Mouse (Mus musculus): ENCODE data around the gene Ednra.

Ednra gene

GRCm38 (mm10) chr8:77755441-77755840, 31.2 kb upstream of the Ednra start:
- H3K4me3 ChIP-seq (replicated peaks; ENCODE audit: low read length): no peak overlapping the region
- H3K4me1 ChIP-seq (replicated peaks; ENCODE audit: low read depth, low read length): no peaks in the 10 kb centered on the region
- H3K27me3 ChIP-seq (ENCODE audit: insufficient read depth, low read length): no peaks in the 10 kb centered on the region
- TF ChIP-seq POU5F1 (IDR thresholded peaks at IDR 0.05; ENCODE audit: borderline replicate concordance, low read length): no peak
- TF ChIP-seq NANOG (IDR thresholded peaks at IDR 0.05; ENCODE audit: borderline replicate concordance, low read length): no peak
- TF ChIP-seq CTCF (conservative IDR thresholded peaks at IDR 0.05; ENCODE audit: low read length): no peak
- no peaks in the 10 kb centered on the region for H3K36me3 ChIP-seq (ENCODE audit: insufficient read depth, low read length)
- no peaks in the 10 kb centered on the region for H3K9me3 ChIP-seq (ENCODE audit: low read length)

GRCm38 (mm10) chr8:77753796-77754195, 29.5 kb upstream of the Ednra start:
- TF ChIP-seq CTCF (conservative IDR thresholded peaks at IDR 0.05; ENCODE audit: low read length): no peak
- TF ChIP-seq NANOG (IDR thresholded peaks at IDR 0.05; ENCODE audit: borderline replicate concordance, low read length): no peak
- no peak for TF ChIP-seq POU5F1 (IDR thresholded peaks at IDR 0.05; ENCODE audit: borderline replicate concordance, low read length)
- no peaks in the 10 kb centered on the region for H3K36me3 ChIP-seq (ENCODE audit: insufficient read depth, low read length)
- no peaks in the 10 kb centered on the region for H3K9me3 ChIP-seq (ENCODE audit: low read length)
- H3K4me3 ChIP-seq (replicated peaks; ENCODE audit: low read length): no peak overlapping the region
- H3K4me1 ChIP-seq (replicated peaks; ENCODE audit: low read depth, low read length): no peaks in the 10 kb centered on the region
- no peaks in the 10 kb centered on the region for H3K27me3 ChIP-seq (ENCODE audit: insufficient read depth, low read length)

- H3K4me1 ChIP-seq (replicated peaks; ENCODE audit: low read depth, low read length): no peaks in the 10 kb centered on the region
- H3K9me3 ChIP-seq (ENCODE audit: low read length): no peaks in the 10 kb centered on the region
- H3K4me3 ChIP-seq (replicated peaks; ENCODE audit: low read length): no peak overlapping the region
- H3K36me3 ChIP-seq (ENCODE audit: insufficient read depth, low read length): no peaks in the 10 kb centered on the region
- no peaks in the 10 kb centered on the region for H3K27me3 ChIP-seq (ENCODE audit: insufficient read depth, low read length)
- TF ChIP-seq CTCF (conservative IDR thresholded peaks at IDR 0.05; ENCODE audit: low read length) (no peak), POU5F1 (IDR thresholded peaks at IDR 0.05; ENCODE audit: borderline replicate concordance, low read length) (no peak), NANOG (IDR thresholded peaks at IDR 0.05; ENCODE audit: borderline replicate concordance, low read length) (no peak)
Measured at GRCm38 (mm10) chr8:77752041-77752440, 27.8 kb upstream of the Ednra start.

- H3K9me3 ChIP-seq (ENCODE audit: low read length): no peaks in the 10 kb centered on the region
- no peaks in the 10 kb centered on the region for H3K27me3 ChIP-seq (ENCODE audit: insufficient read depth, low read length)
- no peak for TF ChIP-seq CTCF (conservative IDR thresholded peaks at IDR 0.05; ENCODE audit: low read length)
- TF ChIP-seq POU5F1 (IDR thresholded peaks at IDR 0.05; ENCODE audit: borderline replicate concordance, low read length): no peak
- TF ChIP-seq NANOG (IDR thresholded peaks at IDR 0.05; ENCODE audit: borderline replicate concordance, low read length): no peak
- no peak overlapping the region for H3K4me3 ChIP-seq (replicated peaks; ENCODE audit: low read length)
- H3K4me1 ChIP-seq (replicated peaks; ENCODE audit: low read depth, low read length): no peaks in the 10 kb centered on the region
- no peaks in the 10 kb centered on the region for H3K36me3 ChIP-seq (ENCODE audit: insufficient read depth, low read length)
Measured at GRCm38 (mm10) chr8:77750407-77750806, 26.1 kb upstream of the Ednra start.

DNA sequence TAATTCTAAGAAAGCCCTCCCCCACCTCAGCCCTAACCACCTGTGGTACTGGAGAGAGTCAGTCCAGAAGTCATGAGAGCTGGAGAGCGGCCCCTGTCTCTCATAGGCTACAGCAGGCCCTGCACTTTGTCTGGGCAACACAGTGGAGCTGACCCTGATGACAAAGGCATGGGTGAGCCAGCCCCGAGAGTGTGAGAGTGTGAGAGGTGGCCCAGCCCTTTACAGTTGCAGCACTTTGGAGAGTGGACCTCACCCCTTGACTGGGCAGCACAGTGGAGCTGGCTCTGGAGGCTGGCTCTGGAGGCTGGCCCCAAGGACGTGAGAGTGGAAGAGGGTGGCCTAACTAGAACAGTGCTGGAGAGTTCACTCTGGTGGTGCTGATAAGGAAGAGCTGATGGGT, 20.2 kb upstream of the Ednra start:
- TF ChIP-seq NANOG (IDR thresholded peaks at IDR 0.05; ENCODE audit: borderline replicate concordance, low read length) (no peak), POU5F1 (IDR thresholded peaks at IDR 0.05; ENCODE audit: borderline replicate concordance, low read length) (no peak), CTCF (conservative IDR thresholded peaks at IDR 0.05; ENCODE audit: low read length) (no peak)
- no peak overlapping the region for H3K4me3 ChIP-seq (replicated peaks; ENCODE audit: low read length)

GRCm38 (mm10) chr8:77742395-77742794, 18.1 kb upstream of the Ednra start:
- no peak overlapping the region for H3K4me3 ChIP-seq (replicated peaks; ENCODE audit: low read length)
- H3K9me3 ChIP-seq (ENCODE audit: low read length): no peaks in the 10 kb centered on the region
- no peaks in the 10 kb centered on the region for H3K4me1 ChIP-seq (replicated peaks; ENCODE audit: low read depth, low read length)
- no peaks in the 10 kb centered on the region for H3K36me3 ChIP-seq (ENCODE audit: insufficient read depth, low read length)
- no peaks in the 10 kb centered on the region for H3K27me3 ChIP-seq (ENCODE audit: insufficient read depth, low read length)
- no peak for TF ChIP-seq NANOG (IDR thresholded peaks at IDR 0.05; ENCODE audit: borderline replicate concordance, low read length)
- TF ChIP-seq POU5F1 (IDR thresholded peaks at IDR 0.05; ENCODE audit: borderline replicate concordance, low read length): no peak
- no peak for TF ChIP-seq CTCF (conservative IDR thresholded peaks at IDR 0.05; ENCODE audit: low read length)

More for the DNA sequence above, 20.2 kb upstream of the Ednra start:
- no peaks in the 10 kb centered on the region for H3K36me3 ChIP-seq (ENCODE audit: insufficient read depth, low read length)
- H3K27me3 ChIP-seq (ENCODE audit: insufficient read depth, low read length): no peaks in the 10 kb centered on the region
- H3K4me1 ChIP-seq (replicated peaks; ENCODE audit: low read depth, low read length): no peaks in the 10 kb centered on the region
- no peaks in the 10 kb centered on the region for H3K9me3 ChIP-seq (ENCODE audit: low read length)

- H3K27me3 ChIP-seq (ENCODE audit: insufficient read depth, low read length): no peaks in the 10 kb centered on the region
- H3K4me1 ChIP-seq (replicated peaks; ENCODE audit: low read depth, low read length): no peaks in the 10 kb centered on the region
- H3K9me3 ChIP-seq (ENCODE audit: low read length): no peaks in the 10 kb centered on the region
- no peak for TF ChIP-seq CTCF (conservative IDR thresholded peaks at IDR 0.05; ENCODE audit: low read length)
- TF ChIP-seq NANOG (IDR thresholded peaks at IDR 0.05; ENCODE audit: borderline replicate concordance, low read length): no peak
- no peak for TF ChIP-seq POU5F1 (IDR thresholded peaks at IDR 0.05; ENCODE audit: borderline replicate concordance, low read length)
- H3K36me3 ChIP-seq (ENCODE audit: insufficient read depth, low read length): no peaks in the 10 kb centered on the region
- no peak overlapping the region for H3K4me3 ChIP-seq (replicated peaks; ENCODE audit: low read length)
Measured at GRCm38 (mm10) chr8:77741050-77741777, 16.9 kb upstream of the Ednra start.

DNA sequence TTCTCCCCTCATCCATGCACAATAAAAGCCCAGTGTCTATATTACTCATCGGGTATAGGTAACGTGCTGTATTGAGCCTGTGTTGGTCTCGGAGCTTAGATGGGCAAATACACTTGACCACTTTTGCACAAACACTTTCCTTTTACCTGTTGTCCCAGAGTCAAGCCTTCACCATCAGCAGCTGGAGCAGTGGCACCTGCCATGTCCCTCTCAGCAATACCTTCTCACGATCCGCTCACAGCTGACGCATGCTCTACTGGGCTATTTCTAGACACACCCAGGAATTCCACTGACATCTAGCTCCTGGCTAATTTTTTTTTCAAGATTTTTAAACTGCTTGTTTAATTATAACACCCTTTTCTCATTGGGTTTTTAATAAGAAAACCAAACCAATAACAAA, 14.2 kb upstream of the Ednra start:
- H3K36me3 ChIP-seq (ENCODE audit: insufficient read depth, low read length): no peaks in the 10 kb centered on the region
- H3K27me3 ChIP-seq (ENCODE audit: insufficient read depth, low read length): no peaks in the 10 kb centered on the region
- H3K9me3 ChIP-seq (ENCODE audit: low read length): peaks cover 6% of the 10 kb centered on the region; the same call in 1 of the 2 replicates
- no peak overlapping the region for H3K4me3 ChIP-seq (replicated peaks; ENCODE audit: low read length)
- TF ChIP-seq NANOG (IDR thresholded peaks at IDR 0.05; ENCODE audit: borderline replicate concordance, low read length) (no peak), POU5F1 (IDR thresholded peaks at IDR 0.05; ENCODE audit: borderline replicate concordance, low read length) (no peak), CTCF (conservative IDR thresholded peaks at IDR 0.05; ENCODE audit: low read length) (no peak)
- no peaks in the 10 kb centered on the region for H3K4me1 ChIP-seq (replicated peaks; ENCODE audit: low read depth, low read length)

DNA sequence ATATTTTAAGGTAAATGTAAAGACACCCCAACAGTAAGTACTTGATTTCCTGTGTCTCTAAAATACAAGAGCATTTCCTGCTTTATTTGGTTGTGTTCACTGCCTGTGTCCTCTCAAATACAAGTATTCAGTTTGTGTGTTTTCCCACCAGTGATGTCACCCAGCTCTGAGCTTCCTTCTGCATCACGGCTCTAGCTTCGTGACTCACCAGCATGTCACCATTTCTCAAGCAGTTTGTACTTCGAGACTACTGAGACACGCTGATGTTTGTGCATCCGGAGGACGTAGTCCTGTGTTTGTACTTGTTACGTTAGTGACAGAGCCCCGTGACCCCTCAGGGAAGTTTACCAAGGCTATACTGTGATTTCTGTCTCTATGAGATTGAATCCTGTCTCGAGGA, 13.1 kb upstream of the Ednra start:
- TF ChIP-seq CTCF (conservative IDR thresholded peaks at IDR 0.05; ENCODE audit: low read length): no peak
- TF ChIP-seq NANOG (IDR thresholded peaks at IDR 0.05; ENCODE audit: borderline replicate concordance, low read length): no peak
- no peak for TF ChIP-seq POU5F1 (IDR thresholded peaks at IDR 0.05; ENCODE audit: borderline replicate concordance, low read length)
- no peaks in the 10 kb centered on the region for H3K36me3 ChIP-seq (ENCODE audit: insufficient read depth, low read length)
- H3K4me1 ChIP-seq (replicated peaks; ENCODE audit: low read depth, low read length): no peaks in the 10 kb centered on the region
- no peak overlapping the region for H3K4me3 ChIP-seq (replicated peaks; ENCODE audit: low read length)
- H3K9me3 ChIP-seq (ENCODE audit: low read length): peaks cover 16% of the 10 kb centered on the region
- H3K27me3 ChIP-seq (ENCODE audit: insufficient read depth, low read length): no peaks in the 10 kb centered on the region

Measured in E14TG2a.4 (cell line).